Mouse (Mus musculus): ENCODE results near the gene Gm11541. TPM values are rescaled to one million over a fixed set of nuclear protein-coding genes. Genes with fewer than 3 reads are reported as not detected.
"Not testable (repeated sequence)": the region's sequence is repeated elsewhere in the genome, so short reads cannot be mapped to it uniquely, and the experiment has no call there.

The Gm11541 gene
- polyA plus RNA-seq, 1 experiment, result 0.04 TPM

- TF ChIP-seq CTCF (IDR thresholded peaks at IDR 0.05; ENCODE audit: borderline replicate concordance, extremely low read depth, insufficient read depth, insufficient read length), result no peak
- no peak for TF ChIP-seq POLR2A (IDR thresholded peaks at IDR 0.05; ENCODE audit: borderline replicate concordance, extremely low read depth, insufficient read depth, insufficient read length, poor library complexity, severe bottlenecking)
These were observed 8.8 kb downstream of the Gm11541 start for GRCm38 (mm10) chr11:94695508-94695907.

GRCm38 (mm10) chr11:94692502-94692901 lies 11.8 kb downstream of the Gm11541 start:
- not testable (repeated sequence) for DNase-seq (ENCODE audit: low read depth)

More at GRCm38 (mm10) chr11:94695508-94695907, 8.8 kb downstream of the Gm11541 start:
- DNase-seq (ENCODE audit: low read depth), result no peak

- TF ChIP-seq POLR2A (IDR thresholded peaks at IDR 0.05; ENCODE audit: borderline replicate concordance, extremely low read depth, insufficient read depth, insufficient read length, poor library complexity, severe bottlenecking), result no peak
- DNase-seq (ENCODE audit: low read depth), result no peak
These were observed 17.1 kb downstream of the Gm11541 start for GRCm38 (mm10) chr11:94687178-94687577.

- TF ChIP-seq CTCF (IDR thresholded peaks at IDR 0.05; ENCODE audit: borderline replicate concordance, extremely low read depth, insufficient read depth, insufficient read length) (no peak), POLR2A (IDR thresholded peaks at IDR 0.05; ENCODE audit: borderline replicate concordance, extremely low read depth, insufficient read depth, insufficient read length, poor library complexity, severe bottlenecking) (no peak)
- no peak for DNase-seq (ENCODE audit: low read depth)
These were observed 21.9 kb downstream of the Gm11541 start for GRCm38 (mm10) chr11:94682427-94682826.

- no peak for TF ChIP-seq POLR2A (IDR thresholded peaks at IDR 0.05; ENCODE audit: borderline replicate concordance, extremely low read depth, insufficient read depth, insufficient read length, poor library complexity, severe bottlenecking)
- no peak for TF ChIP-seq CTCF (IDR thresholded peaks at IDR 0.05; ENCODE audit: borderline replicate concordance, extremely low read depth, insufficient read depth, insufficient read length)
- DNase-seq (ENCODE audit: low read depth), result no peak
These were observed 22.7 kb downstream of the Gm11541 start for GRCm38 (mm10) chr11:94681640-94682039.

GRCm38 (mm10) chr11:94680639-94681038 lies 23.7 kb downstream of the Gm11541 start:
- no peak for DNase-seq (ENCODE audit: low read depth)
- no peak for TF ChIP-seq CTCF (IDR thresholded peaks at IDR 0.05; ENCODE audit: borderline replicate concordance, extremely low read depth, insufficient read depth, insufficient read length)
- TF ChIP-seq POLR2A (IDR thresholded peaks at IDR 0.05; ENCODE audit: borderline replicate concordance, extremely low read depth, insufficient read depth, insufficient read length, poor library complexity, severe bottlenecking), result no peak

- DNase-seq (ENCODE audit: low read depth), result peak; percentile 38
These were observed 26.6 kb downstream of the Gm11541 start for GRCm38 (mm10) chr11:94677607-94678145.

GRCm38 (mm10) chr11:94676754-94677606 lies 27.3 kb downstream of the Gm11541 start, which contains the start of gene Xylt2:
Gene Xylt2, minus strand, starts transcription at chr11:94677515.
- DNase-seq (ENCODE audit: low read depth), result peak; percentile 97
- TF ChIP-seq CTCF (IDR thresholded peaks at IDR 0.05; ENCODE audit: borderline replicate concordance, extremely low read depth, insufficient read depth, insufficient read length) (no peak), POLR2A (IDR thresholded peaks at IDR 0.05; ENCODE audit: borderline replicate concordance, extremely low read depth, insufficient read depth, insufficient read length, poor library complexity, severe bottlenecking) (peak; percentile 97)

More at GRCm38 (mm10) chr11:94677607-94678145, 26.6 kb downstream of the Gm11541 start:
- no peak for TF ChIP-seq POLR2A (IDR thresholded peaks at IDR 0.05; ENCODE audit: borderline replicate concordance, extremely low read depth, insufficient read depth, insufficient read length, poor library complexity, severe bottlenecking)
- TF ChIP-seq CTCF (IDR thresholded peaks at IDR 0.05; ENCODE audit: borderline replicate concordance, extremely low read depth, insufficient read depth, insufficient read length), result no peak

- DNase-seq (ENCODE audit: low read depth), result no peak
- TF ChIP-seq POLR2A (IDR thresholded peaks at IDR 0.05; ENCODE audit: borderline replicate concordance, extremely low read depth, insufficient read depth, insufficient read length, poor library complexity, severe bottlenecking), result no peak
- no peak for TF ChIP-seq CTCF (IDR thresholded peaks at IDR 0.05; ENCODE audit: borderline replicate concordance, extremely low read depth, insufficient read depth, insufficient read length)
These were observed 28.0 kb downstream of the Gm11541 start for GRCm38 (mm10) chr11:94676308-94676707.

GRCm38 (mm10) chr11:94675446-94675845 lies 28.9 kb downstream of the Gm11541 start:
- TF ChIP-seq CTCF (IDR thresholded peaks at IDR 0.05; ENCODE audit: borderline replicate concordance, extremely low read depth, insufficient read depth, insufficient read length) (no peak), POLR2A (IDR thresholded peaks at IDR 0.05; ENCODE audit: borderline replicate concordance, extremely low read depth, insufficient read depth, insufficient read length, poor library complexity, severe bottlenecking) (no peak)
- DNase-seq (ENCODE audit: low read depth), result no peak

GRCm38 (mm10) chr11:94674984-94675383 lies 29.3 kb downstream of the Gm11541 start:
- no peak for TF ChIP-seq CTCF (IDR thresholded peaks at IDR 0.05; ENCODE audit: borderline replicate concordance, extremely low read depth, insufficient read depth, insufficient read length)
- no peak for TF ChIP-seq POLR2A (IDR thresholded peaks at IDR 0.05; ENCODE audit: borderline replicate concordance, extremely low read depth, insufficient read depth, insufficient read length, poor library complexity, severe bottlenecking)
- no peak for DNase-seq (ENCODE audit: low read depth)

GRCm38 (mm10) chr11:94665281-94665680 lies 39.0 kb downstream of the Gm11541 start:
- TF ChIP-seq CTCF (IDR thresholded peaks at IDR 0.05; ENCODE audit: borderline replicate concordance, extremely low read depth, insufficient read depth, insufficient read length), result no peak
- no peak for TF ChIP-seq POLR2A (IDR thresholded peaks at IDR 0.05; ENCODE audit: borderline replicate concordance, extremely low read depth, insufficient read depth, insufficient read length, poor library complexity, severe bottlenecking)
- DNase-seq (ENCODE audit: low read depth), result no peak
